In the genomic region with DNA sequence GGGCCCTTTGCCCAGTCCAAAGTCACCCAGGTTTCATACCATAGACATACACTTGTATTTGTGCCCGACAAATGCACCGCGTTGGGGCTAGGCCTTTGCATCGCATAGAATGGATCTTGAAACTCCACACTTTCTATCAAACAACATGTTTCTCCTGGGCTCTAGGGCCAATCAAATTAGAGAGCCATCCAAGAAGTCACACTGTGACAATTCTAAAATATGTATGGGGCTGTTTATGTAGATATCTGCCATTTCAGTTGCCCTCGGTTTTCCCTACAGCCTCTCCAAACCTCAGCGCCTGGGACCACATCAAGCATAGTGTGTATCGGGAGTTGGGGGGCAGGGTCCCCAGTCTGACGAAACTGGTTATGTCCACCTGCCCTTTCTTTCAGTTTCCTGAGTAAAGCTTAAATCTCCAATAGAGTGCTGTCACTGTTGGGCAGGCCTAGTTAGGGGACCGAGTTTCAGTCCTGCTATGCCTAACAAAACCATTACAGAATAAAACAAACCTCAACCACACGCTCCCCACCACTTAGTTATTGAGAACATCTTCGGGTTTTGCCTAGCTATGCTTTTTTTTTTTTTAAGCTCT, we compare ENCODE assay signal across 13 mouse cellular contexts. TPM values are rescaled to one million over a fixed set of nuclear protein-coding genes. Genes with fewer than 3 reads are reported as not detected.
DNase-seq lines count a peak whose midpoint lies in the region; ATAC-seq and TF ChIP-seq lines count a peak whose summit lies in the region.
"Had no signal": no experiment of that assay in that cellular context is flagged by ENCODE, and none has a peak within 500 bp of the region (broad histone marks: within the 10 kb centered on the region; RNA-seq: fewer than 3 reads in every experiment).

No protein-coding gene starts in this region.

- H3K9ac ChIP-seq in forebrain, embryonic 12.5 days: no peak overlapping the region
- H3K9ac ChIP-seq in forebrain, embryonic 16.5 days (replicated peaks; ENCODE audit: low read depth, low read length): no peak overlapping the region
- peak overlapping the region; percentile 56; the same call in 1 of the 2 replicates for H3K9ac ChIP-seq in midbrain, embryonic 11.5 days (ENCODE audit: low read length)
- no peak overlapping the region for H3K9ac ChIP-seq in midbrain, postnatal 0 days (replicated peaks; ENCODE audit: low read length, poor library complexity, severe bottlenecking)
- H3K9ac ChIP-seq in limb, embryonic 14.5 days (ENCODE audit: low read depth, low read length, severe bottlenecking): peak overlapping the region; percentile 81

- no peaks in the 10 kb centered on the region for H3K9me3 ChIP-seq in forebrain, embryonic 12.5 days
- H3K9me3 ChIP-seq in forebrain, embryonic 16.5 days (ENCODE audit: control insufficient read depth, low read length): no peaks in the 10 kb centered on the region
- no peaks in the 10 kb centered on the region for H3K9me3 ChIP-seq in midbrain, embryonic 11.5 days (ENCODE audit: control insufficient read depth, low read length)
- no peaks in the 10 kb centered on the region for H3K9me3 ChIP-seq in midbrain, postnatal 0 days (ENCODE audit: low read length)
- H3K9me3 ChIP-seq in limb, embryonic 14.5 days (ENCODE audit: control insufficient read depth, low read length): no peaks in the 10 kb centered on the region

- H3K4me2 ChIP-seq in forebrain, embryonic 12.5 days: peak overlapping the region; percentile 72; the same call in 1 of the 2 replicates
- no peak overlapping the region for H3K4me2 ChIP-seq in forebrain, embryonic 16.5 days (ENCODE audit: low read length)
- peak overlapping the region; percentile 82 for H3K4me2 ChIP-seq in midbrain, embryonic 11.5 days
- no peak overlapping the region for H3K4me2 ChIP-seq in midbrain, postnatal 0 days (ENCODE audit: low read depth, low read length, poor library complexity, severe bottlenecking)
- peak overlapping the region; percentile 84 for H3K4me2 ChIP-seq in limb, embryonic 14.5 days (replicated peaks; ENCODE audit: low read depth, low read length, severe bottlenecking)

- H3K4me1 ChIP-seq in forebrain, embryonic 12.5 days: peaks cover 54% of the 10 kb centered on the region
- peaks cover 20% of the 10 kb centered on the region for H3K4me1 ChIP-seq in forebrain, embryonic 16.5 days (replicated peaks; ENCODE audit: control insufficient read depth, insufficient read depth, low read length)
- H3K4me1 ChIP-seq in midbrain, embryonic 11.5 days (ENCODE audit: control insufficient read depth, insufficient read depth, low read length): peaks cover 26% of the 10 kb centered on the region
- H3K4me1 ChIP-seq in midbrain, postnatal 0 days (ENCODE audit: insufficient read depth, low read length): no peaks in the 10 kb centered on the region
- peaks cover 30% of the 10 kb centered on the region for H3K4me1 ChIP-seq in limb, embryonic 14.5 days (ENCODE audit: control insufficient read depth, insufficient read depth, low read length)

- no peaks in the 10 kb centered on the region for H3K36me3 ChIP-seq in forebrain, embryonic 12.5 days (replicated peaks)
- H3K36me3 ChIP-seq in forebrain, embryonic 16.5 days (ENCODE audit: control insufficient read depth, insufficient read depth): no peaks in the 10 kb centered on the region
- no peaks in the 10 kb centered on the region for H3K36me3 ChIP-seq in midbrain, embryonic 11.5 days (ENCODE audit: control insufficient read depth, insufficient read depth, low read length)
- no peaks in the 10 kb centered on the region for H3K36me3 ChIP-seq in midbrain, postnatal 0 days (ENCODE audit: insufficient read depth, low read length)
- H3K36me3 ChIP-seq in limb, embryonic 14.5 days (ENCODE audit: control insufficient read depth, insufficient read depth, low read length): 0 out of 2 replicates have a peak, but pooled peaks cover 3% of the 10 kb centered on the region

- 4% methylated on average over 11 of the region's 11 CpGs for WGBS in forebrain, embryonic 12.5 days
- 15% methylated on average over 11 of the region's 11 CpGs for WGBS in forebrain, embryonic 16.5 days
- 2% methylated on average over 11 of the region's 11 CpGs for WGBS in midbrain, embryonic 11.5 days
- 11% methylated on average over 11 of the region's 11 CpGs for WGBS in midbrain, postnatal 0 days
- WGBS in limb, embryonic 14.5 days: 15% methylated on average over 11 of the region's 11 CpGs

- TF ChIP-seq CTCF in midbrain, postnatal 0 days (IDR thresholded peaks at IDR 0.05): no peak

- H3K27ac ChIP-seq in forebrain, embryonic 12.5 days: no peak overlapping the region
- no peak overlapping the region for H3K27ac ChIP-seq in forebrain, embryonic 16.5 days (ENCODE audit: low read length)
- H3K27ac ChIP-seq in midbrain, embryonic 11.5 days (ENCODE audit: low read depth, low read length): no peak overlapping the region
- H3K27ac ChIP-seq in midbrain, postnatal 0 days (ENCODE audit: low read depth, low read length): no peak overlapping the region
- H3K27ac ChIP-seq in limb, embryonic 14.5 days (replicated peaks; ENCODE audit: low read depth, low read length): peak overlapping the region; percentile 78

- peak overlapping the region; percentile 42 for H3K4me3 ChIP-seq in forebrain, embryonic 12.5 days (replicated peaks)
- no peak overlapping the region for H3K4me3 ChIP-seq in forebrain, embryonic 16.5 days (replicated peaks; ENCODE audit: low read length)
- H3K4me3 ChIP-seq in midbrain, embryonic 11.5 days (ENCODE audit: low read depth, low read length): peak overlapping the region; percentile 45
- H3K4me3 ChIP-seq in midbrain, postnatal 0 days (ENCODE audit: low read depth, low read length): no peak overlapping the region
- peak overlapping the region; percentile 60 for H3K4me3 ChIP-seq in limb, embryonic 14.5 days (replicated peaks; ENCODE audit: low read length)

- ATAC-seq in forebrain, embryonic 12.5 days (ENCODE audit: low FRiP score): no peak
- ATAC-seq in forebrain, embryonic 16.5 days: no peak
- ATAC-seq in midbrain, embryonic 11.5 days (ENCODE audit: low FRiP score): no peak
- no peak for ATAC-seq in midbrain, postnatal 0 days (ENCODE audit: low FRiP score)
- no peak for ATAC-seq in limb, embryonic 14.5 days (ENCODE audit: low FRiP score, low read depth)
- ATAC-seq in megakaryocyte-erythroid progenitor cell, adult 5-6 weeks (replicated peaks; ENCODE audit: low FRiP score, low TSS enrichment, poor library complexity, severe bottlenecking): no peak

- TF ChIP-seq POLR2A in limb, embryonic 14.5 days (IDR thresholded peaks at IDR 0.05; ENCODE audit: borderline replicate concordance, extremely low read depth, insufficient read depth, insufficient read length): no peak

- H3K27me3 ChIP-seq in forebrain, embryonic 12.5 days: peaks cover 97% of the 10 kb centered on the region
- H3K27me3 ChIP-seq in forebrain, embryonic 16.5 days (replicated peaks; ENCODE audit: control insufficient read depth, insufficient read depth, low read length): peaks cover 57% of the 10 kb centered on the region
- peaks cover 97% of the 10 kb centered on the region for H3K27me3 ChIP-seq in midbrain, embryonic 11.5 days (ENCODE audit: control insufficient read depth, insufficient read depth, low read length)
- peaks cover 69% of the 10 kb centered on the region for H3K27me3 ChIP-seq in midbrain, postnatal 0 days (ENCODE audit: insufficient read depth, low read length)
- peaks cover 64% of the 10 kb centered on the region for H3K27me3 ChIP-seq in limb, embryonic 14.5 days (ENCODE audit: control insufficient read depth, insufficient read depth, low read length)

- peak; percentile 96 for DNase-seq in midbrain, embryonic 11.5 days (ENCODE audit: low spot score, missing footprints)
- DNase-seq in midbrain, postnatal 0 days (ENCODE audit: low spot score): no peak
- DNase-seq in limb, embryonic 14.5 days (ENCODE audit: low spot score): no peak
- DNase-seq in ovary, postnatal 10 days (ENCODE audit: low spot score): no peak
- DNase-seq in T-cell, adult 2 months (ENCODE audit: low spot score): no peak
- DNase-seq: adrenal gland, postnatal 36 days; cerebellum, postnatal 25 days; gastrocnemius, postnatal 10 days; kidney, postnatal 36 days had no signal

RNA-seq across cellular contexts. Expression of gene Msx1, which starts 2.2 kb away (rescaled TPM):
- polyA plus RNA-seq in forebrain, embryonic 12.5 days (2016; fragmentation: Nextera tagmentation; extraction: Ambion mirVana): 40.3 and 67.9 TPM in 2 replicates
- polyA plus RNA-seq in forebrain, embryonic 16.5 days (2015; fragmentation: Nextera tagmentation; extraction: Ambion mirVana): 11.4 and 16.8 TPM in 2 replicates
- 89.8 and 104 TPM in 2 replicates for polyA plus RNA-seq in midbrain, embryonic 11.5 days (2014; fragmentation: Nextera tagmentation; extraction: Ambion mirVana)
- total RNA-seq in midbrain, postnatal 0 days (2014; rRNA removed): 12.2 and 12.3 TPM in 2 replicates
- polyA plus RNA-seq in midbrain, postnatal 0 days (2015; fragmentation: Nextera tagmentation; extraction: Ambion mirVana): 8.0 and 8.3 TPM in 2 replicates
- 81.2 and 120 TPM in 2 replicates for polyA plus RNA-seq in limb, embryonic 14.5 days (2012; rRNA removed)
- polyA plus RNA-seq in limb, embryonic 14.5 days (2014; fragmentation: Nextera tagmentation; extraction: Ambion mirVana): 122 and 166 TPM in 2 replicates
- not detected in 2 replicates for total RNA-seq in megakaryocyte-erythroid progenitor cell, adult 5-6 weeks (2014; fragmentation: Nextera tagmentation)
- total RNA-seq in megakaryocyte-erythroid progenitor cell, adult 5-6 weeks (2017): not detected in 2 replicates
- total RNA-seq: megakaryocyte, adult 5-6 weeks had no signal

Comparison
In these comparisons a context has a peak if more than half of its experiments do, and no peak if none do; other contexts are left out.
1. H3K4me2 ChIP-seq: peak in forebrain, embryonic 12.5 days (single experiment), midbrain, embryonic 11.5 days (single experiment) and limb, embryonic 14.5 days (single experiment); none in forebrain, embryonic 16.5 days (single experiment) and midbrain, postnatal 0 days (single experiment).
2. H3K4me3 ChIP-seq: peak in forebrain, embryonic 12.5 days (single experiment), midbrain, embryonic 11.5 days (single experiment) and limb, embryonic 14.5 days (single experiment); none in forebrain, embryonic 16.5 days (single experiment) and midbrain, postnatal 0 days (single experiment).
3. H3K9ac ChIP-seq: peak in midbrain, embryonic 11.5 days (single experiment) and limb, embryonic 14.5 days (single experiment); none in forebrain, embryonic 12.5 days (single experiment), forebrain, embryonic 16.5 days (single experiment) and midbrain, postnatal 0 days (single experiment).